Mouse (Mus musculus) heart, adult 2 months (tissue): ENCODE data around the gene Gng5.

Source experiments
- CTCF ChIP-seq: fragments of 200-600 bp; IDR thresholded peaks from 2 replicates; pipeline ENCODE4 v1.8.1; 2022; ENCODE audit warnings: antibody characterized with exemption, mild to moderate bottlenecking, moderate library complexity
- POLR2A ChIP-seq: fragments of 200-500 bp; IDR thresholded peaks from 2 replicates; pipeline ENCODE4 v1.6.1; 2011; ENCODE audit warnings: mild to moderate bottlenecking, low read depth, low read length, control low read depth; ENCODE audit not compliant: insufficient read depth

GRCm38 (mm10) chr3:146501601-146502123, 2.1 kb downstream of the Gng5 start:
- TF ChIP-seq POLR2A (no peak), CTCF (no peak)
